Mouse (Mus musculus): ENCODE data around the gene Xrra1. TPM values are rescaled to one million over a fixed set of nuclear protein-coding genes. Genes with fewer than 3 reads are reported as not detected.
"Not testable (repeated sequence)": the region's sequence is repeated elsewhere in the genome, so short reads cannot be mapped to it uniquely, and the experiment has no call there.

Gene Xrra1
- polyA plus RNA-seq (2014; fragmentation: Nextera tagmentation; extraction: Ambion mirVana): 0.42 and 0.55 TPM in 2 replicates

DNA sequence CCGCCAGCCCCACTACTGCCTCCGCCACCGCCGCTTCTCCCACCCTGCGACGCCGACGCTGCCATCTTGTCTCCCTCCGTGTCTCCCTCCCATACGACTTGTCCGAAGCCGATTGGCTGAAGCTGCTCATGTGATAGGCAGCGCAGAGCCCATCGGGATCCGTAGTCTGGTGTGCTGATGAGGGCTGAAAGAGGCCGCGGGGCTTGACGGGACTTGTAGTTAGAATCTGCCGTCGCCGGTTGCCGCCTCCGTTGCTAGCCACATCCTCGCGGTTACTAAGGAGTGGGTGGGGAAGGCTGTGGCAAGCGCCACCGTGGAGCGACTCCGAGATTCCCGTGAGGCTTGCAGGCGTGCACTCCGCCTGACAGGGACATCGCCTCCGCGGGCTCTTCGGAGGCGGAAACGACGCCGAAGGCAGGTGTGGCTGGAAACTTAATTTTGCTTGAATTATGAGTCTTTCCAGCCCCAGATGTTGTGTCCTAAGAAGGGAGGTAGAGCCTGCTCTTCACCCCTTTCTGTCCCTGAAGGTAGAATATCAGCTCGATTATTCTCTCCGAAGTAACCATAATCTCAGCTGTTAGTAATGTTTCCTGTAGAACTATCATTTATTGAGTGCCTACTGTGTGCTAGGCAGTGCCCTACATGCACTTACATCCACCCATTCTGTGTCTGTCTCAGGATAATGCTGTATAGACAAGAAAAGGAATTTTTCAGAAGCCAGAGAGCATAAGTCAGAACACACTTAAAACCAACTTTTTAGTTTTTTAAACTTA is at the start of gene Xrra1:
Gene Xrra1, plus strand, starts transcription at position 304 of the 773 bp plus-strand sequence.
- Histone ChIP-seq H3K4me3 (ENCODE audit: low read depth, low read length) (peak within 1 kb of the TSS; percentile 68), H3K4me1 (ENCODE audit: control insufficient read depth, insufficient read depth, low read length) (peaks cover 8% of the 10 kb centered on the region), H3K36me3 (ENCODE audit: control insufficient read depth, insufficient read depth, low read length) (peaks cover 14% of the 10 kb centered on the region), H3K4me2 (ENCODE audit: low read depth, low read length) (peak within 1 kb of the TSS; percentile 82), H3K9me3 (ENCODE audit: control insufficient read depth, low read length) (no peaks in the 10 kb centered on the region), H3K27me3 (replicated peaks; ENCODE audit: control insufficient read depth, insufficient read depth, low read length) (no peaks in the 10 kb centered on the region), H3K27ac (replicated peaks; ENCODE audit: low read depth, low read length) (peak within 1 kb of the TSS; percentile 75), H3K9ac (ENCODE audit: low read depth, low read length) (peak within 1 kb of the TSS; percentile 80)
- under 1% methylated on average over 42 of the region's 42 CpGs for WGBS
- peak; percentile 100 for DNase-seq (ENCODE audit: low spot score)
- ATAC-seq (ENCODE audit: low read depth): peak; percentile 99

DNA sequence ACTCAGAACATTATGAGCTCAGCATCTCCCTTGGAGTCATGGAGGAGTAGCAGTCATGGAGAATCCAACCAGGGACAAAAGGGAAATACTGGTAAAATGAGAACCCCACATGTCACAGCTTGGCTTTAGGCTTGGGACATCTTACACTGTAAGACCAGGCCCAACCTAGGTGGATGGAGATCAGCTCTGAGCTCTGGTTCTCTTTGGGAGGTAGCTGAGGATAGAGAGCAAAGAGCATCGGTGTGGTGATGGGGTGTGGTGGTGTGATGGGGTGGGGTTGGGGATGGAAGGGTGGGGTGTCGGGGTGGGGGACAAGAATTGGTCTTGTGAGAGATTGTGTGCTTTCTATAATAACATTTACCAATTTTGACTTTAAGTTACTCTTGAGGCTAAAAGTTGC is 48.1 kb upstream of the Xrra1 start:
- Histone ChIP-seq H3K9ac (ENCODE audit: low read depth, low read length) (no peak overlapping the region), H3K9me3 (ENCODE audit: control insufficient read depth, low read length) (no peaks in the 10 kb centered on the region), H3K4me3 (ENCODE audit: low read depth, low read length) (no peak overlapping the region), H3K27ac (replicated peaks; ENCODE audit: low read depth, low read length) (no peak overlapping the region), H3K36me3 (ENCODE audit: control insufficient read depth, insufficient read depth, low read length) (no peaks in the 10 kb centered on the region), H3K27me3 (replicated peaks; ENCODE audit: control insufficient read depth, insufficient read depth, low read length) (no peaks in the 10 kb centered on the region), H3K4me2 (ENCODE audit: low read depth, low read length) (no peak overlapping the region), H3K4me1 (ENCODE audit: control insufficient read depth, insufficient read depth, low read length) (no peaks in the 10 kb centered on the region)
- ATAC-seq (ENCODE audit: low read depth) (no peak), DNase-seq (ENCODE audit: low spot score) (no peak)
- WGBS: 90% methylated on average over 2 of the region's 2 CpGs

DNA sequence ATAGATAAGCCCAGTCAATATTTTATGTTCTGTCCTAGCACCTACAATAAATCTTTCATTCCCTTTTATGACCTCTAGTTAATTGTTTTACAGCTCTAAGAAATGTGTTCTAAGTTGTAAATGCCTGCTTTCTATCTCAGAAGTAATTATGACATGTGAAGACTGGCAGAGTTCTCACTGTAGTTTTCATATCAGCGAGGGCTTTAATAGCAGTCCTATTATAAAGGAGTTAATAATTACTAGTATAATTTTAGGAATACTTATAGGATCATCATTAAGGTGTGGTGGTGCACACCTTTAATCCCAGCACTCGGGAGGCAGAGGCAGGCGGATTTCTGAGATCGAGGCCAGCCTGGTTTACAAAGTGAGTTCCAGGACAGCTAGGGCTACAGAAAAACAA is 47.3 kb upstream of the Xrra1 start:
- Histone ChIP-seq H3K36me3 (ENCODE audit: control insufficient read depth, insufficient read depth, low read length) (no peaks in the 10 kb centered on the region), H3K27ac (replicated peaks; ENCODE audit: low read depth, low read length) (no peak overlapping the region), H3K9me3 (ENCODE audit: control insufficient read depth, low read length) (no peaks in the 10 kb centered on the region), H3K27me3 (replicated peaks; ENCODE audit: control insufficient read depth, insufficient read depth, low read length) (no peaks in the 10 kb centered on the region), H3K4me3 (ENCODE audit: low read depth, low read length) (no peak overlapping the region), H3K9ac (ENCODE audit: low read depth, low read length) (no peak overlapping the region), H3K4me2 (ENCODE audit: low read depth, low read length) (no peak overlapping the region), H3K4me1 (ENCODE audit: control insufficient read depth, insufficient read depth, low read length) (no peaks in the 10 kb centered on the region)
- WGBS: 83% methylated on average over 4 of the region's 4 CpGs
- ATAC-seq (ENCODE audit: low read depth) (no peak), DNase-seq (ENCODE audit: low spot score) (no peak)

DNA sequence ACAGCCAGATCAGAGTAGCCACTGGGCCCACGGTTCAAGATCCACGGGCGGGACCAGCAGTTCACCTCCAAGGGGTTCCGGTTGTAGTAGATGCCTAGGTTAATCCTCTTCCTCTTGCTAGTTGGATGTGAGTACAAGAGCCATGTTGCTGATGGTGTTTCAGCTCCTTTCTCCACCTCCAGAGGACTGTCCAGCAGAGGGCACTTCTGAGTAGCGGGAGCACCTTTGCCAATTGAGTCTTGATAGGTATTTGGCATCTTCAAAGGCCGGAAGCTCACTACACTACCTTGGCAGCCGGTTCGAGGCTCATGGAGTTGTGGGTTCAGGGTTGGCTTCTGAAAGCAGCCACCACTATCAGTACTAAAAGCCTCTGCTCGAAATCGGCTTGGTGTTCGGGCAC is 45.5 kb upstream of the Xrra1 start:
- Histone ChIP-seq H3K36me3 (ENCODE audit: control insufficient read depth, insufficient read depth, low read length) (no peaks in the 10 kb centered on the region), H3K9ac (ENCODE audit: low read depth, low read length) (no peak overlapping the region), H3K4me3 (ENCODE audit: low read depth, low read length) (no peak overlapping the region), H3K4me2 (ENCODE audit: low read depth, low read length) (no peak overlapping the region), H3K4me1 (ENCODE audit: control insufficient read depth, insufficient read depth, low read length) (no peaks in the 10 kb centered on the region), H3K9me3 (ENCODE audit: control insufficient read depth, low read length) (no peaks in the 10 kb centered on the region), H3K27me3 (replicated peaks; ENCODE audit: control insufficient read depth, insufficient read depth, low read length) (no peaks in the 10 kb centered on the region), H3K27ac (replicated peaks; ENCODE audit: low read depth, low read length) (no peak overlapping the region)
- DNase-seq (ENCODE audit: low spot score): no peak
- ATAC-seq (ENCODE audit: low read depth): no peak
- WGBS: 88% methylated on average over 11 of the region's 11 CpGs

DNA sequence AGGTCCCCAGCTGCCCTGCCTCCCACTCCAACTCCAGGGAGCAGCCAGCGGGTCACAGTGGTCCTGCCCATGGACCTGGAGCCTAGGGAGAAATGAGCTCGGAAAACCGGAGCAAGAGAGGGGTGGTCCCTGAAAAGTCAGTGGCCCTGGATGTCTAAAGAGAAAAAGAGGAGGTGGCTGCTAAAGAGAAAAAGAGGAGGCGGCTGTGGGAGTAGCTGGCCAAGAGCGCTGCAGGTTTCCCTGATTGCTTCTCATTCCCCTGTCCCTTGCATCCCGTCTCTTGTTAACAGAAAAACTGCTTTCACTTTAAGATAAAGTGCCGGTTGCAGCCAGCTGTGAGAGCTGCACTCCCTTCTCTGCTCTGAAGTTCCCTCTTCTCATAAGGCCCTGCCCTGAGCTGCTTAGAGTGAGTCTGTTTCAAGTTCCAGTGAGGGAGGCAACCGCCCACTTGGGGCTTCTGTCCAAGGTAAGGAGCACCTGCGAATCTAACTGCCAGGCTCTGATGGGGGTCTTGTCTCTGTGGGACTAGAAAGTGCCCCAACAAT is 40.7 kb upstream of the Xrra1 start:
- 21% methylated on average over 9 of the region's 9 CpGs for WGBS

DNA sequence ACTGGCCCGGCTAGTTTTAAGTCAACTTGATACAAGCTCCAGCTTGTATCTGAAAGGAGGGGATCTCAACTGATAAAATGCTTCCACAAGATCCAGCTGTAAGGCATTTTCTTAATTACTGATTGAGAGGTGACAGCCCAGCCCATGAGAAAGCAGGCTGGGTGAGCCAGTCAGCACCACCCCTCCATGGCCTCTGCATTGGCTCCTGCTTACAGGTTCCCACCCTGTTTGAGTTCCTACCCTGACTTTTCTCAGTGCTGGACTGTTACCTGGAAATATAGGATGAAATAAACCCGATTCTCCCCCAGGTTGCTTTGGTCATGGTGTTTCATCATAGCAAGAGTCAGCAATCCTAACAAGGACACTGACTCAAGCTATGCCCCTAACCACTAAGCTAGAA is 37.0 kb upstream of the Xrra1 start:
- H3K36me3 ChIP-seq (ENCODE audit: control insufficient read depth, insufficient read depth, low read length): no peaks in the 10 kb centered on the region
- H3K9ac ChIP-seq (ENCODE audit: low read depth, low read length): no peak overlapping the region
- H3K4me3 ChIP-seq (ENCODE audit: low read depth, low read length): no peak overlapping the region
- H3K27me3 ChIP-seq (replicated peaks; ENCODE audit: control insufficient read depth, insufficient read depth, low read length): no peaks in the 10 kb centered on the region
- DNase-seq (ENCODE audit: low spot score) (no peak), ATAC-seq (ENCODE audit: low read depth) (no peak)
- H3K9me3 ChIP-seq (ENCODE audit: control insufficient read depth, low read length): no peaks in the 10 kb centered on the region
- no peak overlapping the region for H3K4me2 ChIP-seq (ENCODE audit: low read depth, low read length)
- H3K4me1 ChIP-seq (ENCODE audit: control insufficient read depth, insufficient read depth, low read length): no peaks in the 10 kb centered on the region
- H3K27ac ChIP-seq (replicated peaks; ENCODE audit: low read depth, low read length): no peak overlapping the region
- 74% methylated on average over 2 of the region's 2 CpGs for WGBS

More for the DNA sequence above, 40.7 kb upstream of the Xrra1 start:
- H3K36me3 ChIP-seq (ENCODE audit: control insufficient read depth, insufficient read depth, low read length); H3K4me2 ChIP-seq (ENCODE audit: low read depth, low read length); H3K9ac ChIP-seq (ENCODE audit: low read depth, low read length); H3K9me3 ChIP-seq (ENCODE audit: control insufficient read depth, low read length); H3K27me3 ChIP-seq (replicated peaks; ENCODE audit: control insufficient read depth, insufficient read depth, low read length); H3K27ac ChIP-seq (replicated peaks; ENCODE audit: low read depth, low read length); H3K4me1 ChIP-seq (ENCODE audit: control insufficient read depth, insufficient read depth, low read length); H3K4me3 ChIP-seq (ENCODE audit: low read depth, low read length); DNase-seq (ENCODE audit: low spot score); ATAC-seq (ENCODE audit: low read depth): not testable (repeated sequence)

DNA sequence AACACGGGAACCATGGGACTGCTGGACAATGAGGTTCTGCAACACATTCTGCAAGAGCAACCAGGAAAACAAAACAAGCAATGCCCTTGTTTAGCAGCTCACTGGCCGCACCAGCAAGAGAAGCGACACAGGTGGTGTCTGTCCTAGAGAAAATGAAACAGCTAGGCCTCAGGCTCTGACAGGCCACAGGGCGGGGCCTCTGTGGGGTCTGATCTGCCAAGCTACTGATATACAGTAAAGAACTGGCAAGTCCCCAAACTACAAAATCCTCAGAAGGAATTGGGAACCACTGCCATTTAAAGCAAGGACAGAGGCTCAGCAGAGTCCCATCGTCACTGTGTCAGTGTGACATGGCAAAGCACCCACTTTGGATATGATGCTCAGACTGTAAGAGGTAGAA is 36.5 kb upstream of the Xrra1 start:
- Histone ChIP-seq H3K27ac (replicated peaks; ENCODE audit: low read depth, low read length) (no peak overlapping the region), H3K36me3 (ENCODE audit: control insufficient read depth, insufficient read depth, low read length) (no peaks in the 10 kb centered on the region), H3K4me1 (ENCODE audit: control insufficient read depth, insufficient read depth, low read length) (no peaks in the 10 kb centered on the region), H3K4me3 (ENCODE audit: low read depth, low read length) (no peak overlapping the region), H3K9ac (ENCODE audit: low read depth, low read length) (no peak overlapping the region), H3K4me2 (ENCODE audit: low read depth, low read length) (no peak overlapping the region), H3K27me3 (replicated peaks; ENCODE audit: control insufficient read depth, insufficient read depth, low read length) (no peaks in the 10 kb centered on the region), H3K9me3 (ENCODE audit: control insufficient read depth, low read length) (no peaks in the 10 kb centered on the region)
- DNase-seq (ENCODE audit: low spot score): no peak
- ATAC-seq (ENCODE audit: low read depth): no peak
- 70% methylated on average over 5 of the region's 5 CpGs for WGBS

DNA sequence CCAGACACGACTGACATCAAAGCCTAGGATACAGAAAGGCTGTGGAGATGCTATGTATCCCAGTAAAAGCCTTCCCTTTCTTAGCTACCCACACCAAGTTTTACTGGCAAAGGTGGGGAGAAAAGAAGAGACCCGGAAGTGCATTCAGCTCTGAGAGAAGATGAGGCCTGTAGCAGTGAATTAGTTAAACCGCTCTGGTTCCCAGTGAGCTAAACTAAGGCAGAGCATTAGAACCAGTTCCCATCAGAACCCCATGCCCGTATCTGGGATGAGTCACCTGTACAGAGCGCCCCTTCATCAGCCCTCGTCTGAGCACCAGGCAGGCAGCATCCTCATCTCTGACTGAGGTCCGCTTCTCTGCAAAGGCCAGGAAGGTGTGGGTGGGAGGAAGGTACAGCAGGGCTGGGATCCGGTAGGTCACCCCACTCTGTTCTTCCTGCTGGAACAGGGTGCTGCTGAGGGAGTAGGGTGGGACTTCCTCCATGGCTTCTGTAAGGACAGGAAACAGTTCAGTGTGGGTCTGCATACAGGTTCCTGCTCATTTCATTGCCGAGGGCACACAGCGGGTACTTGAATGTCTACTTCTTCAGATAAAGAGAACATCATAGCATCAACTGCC is 35.8 kb upstream of the Xrra1 start:
- Histone ChIP-seq H3K36me3 (ENCODE audit: control insufficient read depth, insufficient read depth, low read length) (no peaks in the 10 kb centered on the region), H3K4me2 (ENCODE audit: low read depth, low read length) (no peak overlapping the region), H3K27me3 (replicated peaks; ENCODE audit: control insufficient read depth, insufficient read depth, low read length) (no peaks in the 10 kb centered on the region), H3K4me3 (ENCODE audit: low read depth, low read length) (no peak overlapping the region), H3K4me1 (ENCODE audit: control insufficient read depth, insufficient read depth, low read length) (no peaks in the 10 kb centered on the region), H3K9ac (ENCODE audit: low read depth, low read length) (no peak overlapping the region), H3K9me3 (ENCODE audit: control insufficient read depth, low read length) (no peaks in the 10 kb centered on the region), H3K27ac (replicated peaks; ENCODE audit: low read depth, low read length) (no peak overlapping the region)
- 92% methylated on average over 10 of the region's 10 CpGs for WGBS
- DNase-seq (ENCODE audit: low spot score) (no peak), ATAC-seq (ENCODE audit: low read depth) (no peak)
